Mouse (Mus musculus) lung, adult 2 months (tissue): ENCODE results near the gene Rps28. TPM values are rescaled to one million over a fixed set of nuclear protein-coding genes. Genes with fewer than 3 reads are reported as not detected.

Experiments
- DNase-seq: peaks from one replicate; pipeline ENCODE4 v3.0.0; 2022
- H3K4me1 ChIP-seq: fragments of 200-500 bp; 2 replicates; pipeline ENCODE4 v1.6.1; 2011; ENCODE audit warnings: low read length; ENCODE audit not compliant: control insufficient read depth, insufficient read depth
- H3K4me3 ChIP-seq: fragments of 200-500 bp; replicated peaks from 2 replicates; pipeline ENCODE3; 2011; ENCODE audit warnings: low read depth, mild to moderate bottlenecking, control low read depth, low read length; ENCODE audit errors: extremely low read depth
- CTCF ChIP-seq: fragments of 200-500 bp; IDR thresholded peaks from 2 replicates; pipeline ENCODE4 v1.5.1; 2011; ENCODE audit warnings: mild to moderate bottlenecking, low read length, control low read depth; ENCODE audit not compliant: insufficient read depth
- POLR2A ChIP-seq: fragments of 200-500 bp; IDR thresholded peaks from 2 replicates; pipeline ENCODE4 v1.6.1; 2011; ENCODE audit warnings: low read depth, mild to moderate bottlenecking, control low read depth, low read length, borderline replicate concordance; ENCODE audit errors: extremely low read depth
- WGBS: fragments of 180-500 bp; shearing (Covaris S2); methylation state at CpG from one replicate; pipeline ENCODE4 v1.1.7; 2018; 5-methylcytosine and 5-hydroxymethylcytosine counted together
- polyA plus RNA-seq: library from polyadenylated mRNA; depleted of rRNA; stranded (reverse); fragments of >200 nt; gene quantifications from 2 replicates; pipeline ENCODE4 v1.2.3, GENCODE M21; 2012; rRNA removed

Gene Rps28
- polyA plus RNA-seq, 1 experiment = 506 TPM

DNA sequence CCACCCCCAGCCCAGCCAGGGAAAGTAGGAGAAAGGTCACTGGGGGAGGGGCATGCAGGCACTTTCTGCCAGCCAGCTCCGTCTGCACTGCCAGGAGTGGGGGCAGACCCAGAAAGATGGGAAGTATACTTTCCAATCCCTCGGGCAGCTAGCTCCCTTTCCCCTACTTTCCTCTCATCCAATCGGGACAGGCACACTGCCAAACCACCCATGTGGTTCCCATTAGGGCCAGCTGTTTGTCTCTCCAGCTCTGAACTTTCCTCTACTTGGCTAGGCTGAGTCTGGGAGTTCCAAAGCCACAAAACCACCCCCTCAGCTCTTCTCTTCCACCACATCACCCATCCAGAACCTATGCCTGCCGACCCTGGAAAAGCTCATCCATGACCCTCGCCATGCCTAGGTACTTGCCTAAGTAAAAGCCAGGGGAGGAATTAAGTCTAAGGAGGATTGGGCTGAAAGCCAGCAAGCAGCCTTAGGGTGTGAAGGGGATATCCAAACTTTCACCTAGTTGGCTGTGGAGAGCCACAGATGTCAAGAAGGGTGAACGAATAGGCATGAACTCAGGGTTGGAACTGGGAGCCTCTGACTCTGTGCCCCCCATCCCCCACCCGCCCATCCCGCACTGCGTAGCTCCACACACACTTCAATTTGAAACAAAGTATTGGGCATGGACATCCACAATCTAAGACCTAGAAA lies 44.9 kb downstream of the Rps28 start:
- peaks cover 20% of the 10 kb centered on the region for H3K4me1 ChIP-seq
- TF ChIP-seq POLR2A (no peak), CTCF (no peak)
- peak; percentile 82 for DNase-seq
- WGBS = 28% methylated on average over 9 of the region's 9 CpGs
- H3K4me3 ChIP-seq = peak overlapping the region; percentile 61

DNA sequence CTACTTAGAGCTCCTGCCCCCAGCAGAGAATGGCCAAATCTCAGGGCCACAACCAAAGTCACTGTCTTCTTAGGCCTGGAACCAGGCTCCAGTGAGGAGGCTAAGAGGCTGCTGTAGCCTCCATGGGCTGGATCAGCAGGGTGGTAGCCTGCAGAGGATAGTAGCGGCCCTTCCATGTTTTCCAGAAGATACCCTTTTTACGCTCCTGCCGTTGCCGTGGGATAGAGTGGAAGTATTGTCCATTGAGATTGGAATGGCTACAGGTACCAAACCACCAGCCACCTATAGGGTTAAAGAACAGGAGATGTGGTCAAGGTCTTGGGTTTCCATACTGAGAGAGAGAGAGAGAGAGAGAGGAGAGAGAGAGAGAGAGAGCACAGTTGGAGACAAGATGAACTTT lies 49.1 kb downstream of the Rps28 start:
- no peak overlapping the region for H3K4me3 ChIP-seq
- DNase-seq = no peak
- WGBS = 96% methylated on average over 4 of the region's 4 CpGs
- H3K4me1 ChIP-seq = peaks cover 7% of the 10 kb centered on the region
- no peak for TF ChIP-seq CTCF
- TF ChIP-seq POLR2A = no peak

DNA sequence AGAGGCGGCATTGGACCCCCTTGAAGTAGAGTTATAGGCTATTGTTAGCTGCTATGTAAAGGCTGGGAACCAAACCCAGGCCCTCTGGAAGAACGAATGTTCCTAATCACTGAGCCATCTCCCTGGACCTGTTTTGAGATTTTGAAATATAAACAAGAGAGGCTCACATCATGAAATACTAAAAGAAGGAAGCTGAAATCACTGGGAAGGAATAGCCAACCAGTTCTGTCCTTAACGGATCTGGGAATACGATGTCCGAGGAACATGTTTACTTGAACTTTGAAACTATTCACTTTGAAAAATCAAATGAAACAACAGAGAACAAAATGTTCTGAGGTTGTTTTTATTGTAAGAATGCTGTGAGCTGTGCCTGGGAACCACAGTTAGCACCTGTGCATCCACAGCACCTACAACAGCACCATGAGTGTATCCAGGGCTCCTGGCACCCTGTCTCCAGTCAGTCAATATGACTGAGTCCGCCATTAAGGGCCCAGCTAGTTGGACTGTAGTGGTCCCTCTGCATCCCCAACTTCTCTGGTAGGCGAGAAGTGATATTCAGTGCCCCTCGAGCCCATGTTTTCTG lies 49.7 kb downstream of the Rps28 start:
- Histone ChIP-seq H3K4me1 (peaks cover 7% of the 10 kb centered on the region), H3K4me3 (no peak overlapping the region)
- WGBS = 76% methylated on average over 8 of the region's 8 CpGs
- TF ChIP-seq CTCF (no peak), POLR2A (no peak)
- no peak for DNase-seq

DNA sequence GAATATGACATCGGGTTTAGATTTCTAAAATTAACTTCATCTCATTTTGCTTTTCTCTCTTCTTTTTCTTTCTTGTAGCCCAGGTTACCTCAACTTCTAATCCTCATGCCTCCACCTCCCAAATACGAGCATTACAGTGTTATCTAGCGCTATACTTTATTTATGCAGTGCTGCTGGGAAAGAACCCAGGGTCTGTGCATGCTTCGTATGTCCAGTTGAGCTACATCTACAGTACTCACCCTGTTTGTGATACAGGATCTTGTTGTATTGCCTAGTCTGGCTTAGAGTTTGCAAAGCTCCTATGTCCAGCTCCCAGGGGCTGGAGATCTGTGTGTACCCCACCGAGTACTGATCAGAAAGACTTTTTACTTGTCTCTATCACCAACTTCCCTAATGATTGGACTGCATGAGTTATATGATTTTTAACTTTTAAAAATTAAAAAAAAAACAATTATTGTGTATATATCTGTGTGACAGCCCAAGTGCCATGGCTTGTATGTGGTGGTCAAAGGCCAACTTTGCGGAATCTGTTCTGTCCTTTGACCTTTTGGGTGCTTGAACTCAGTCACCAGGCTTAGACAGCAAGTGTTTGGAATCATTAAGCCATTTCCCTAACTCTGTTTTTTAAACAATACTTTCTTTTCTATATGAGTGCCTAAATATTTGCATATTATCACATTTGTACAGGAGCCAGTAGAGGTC lies 50.3 kb downstream of the Rps28 start:
- H3K4me1 ChIP-seq = peaks cover 7% of the 10 kb centered on the region
- no peak overlapping the region for H3K4me3 ChIP-seq
- 79% methylated on average over 6 of the region's 6 CpGs for WGBS
- no peak for DNase-seq
- TF ChIP-seq CTCF = no peak
- no peak for TF ChIP-seq POLR2A

DNA sequence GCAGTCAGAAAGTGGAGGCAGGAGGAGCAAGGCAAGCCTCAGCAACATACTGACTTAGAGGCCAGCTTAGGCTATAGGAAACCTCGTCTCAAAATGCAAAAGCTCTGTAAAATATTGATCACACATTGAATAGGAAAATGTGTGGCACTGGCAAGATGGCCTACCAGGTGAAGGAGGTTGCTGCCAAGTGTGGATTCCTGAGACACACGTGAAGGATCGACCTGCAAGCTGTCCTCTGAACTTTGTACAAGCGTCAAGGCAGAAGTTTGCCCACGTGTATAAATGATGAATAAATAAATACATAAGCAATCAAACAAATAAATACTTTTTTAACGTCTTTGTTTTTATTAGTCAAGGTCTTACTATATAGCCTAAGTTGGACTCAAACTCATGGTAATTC lies 50.9 kb downstream of the Rps28 start:
- DNase-seq = no peak
- no peak overlapping the region for H3K4me3 ChIP-seq
- 72% methylated on average over 6 of the region's 6 CpGs for WGBS
- peaks cover 2% of the 10 kb centered on the region for H3K4me1 ChIP-seq
- TF ChIP-seq POLR2A (no peak), CTCF (no peak)

DNA sequence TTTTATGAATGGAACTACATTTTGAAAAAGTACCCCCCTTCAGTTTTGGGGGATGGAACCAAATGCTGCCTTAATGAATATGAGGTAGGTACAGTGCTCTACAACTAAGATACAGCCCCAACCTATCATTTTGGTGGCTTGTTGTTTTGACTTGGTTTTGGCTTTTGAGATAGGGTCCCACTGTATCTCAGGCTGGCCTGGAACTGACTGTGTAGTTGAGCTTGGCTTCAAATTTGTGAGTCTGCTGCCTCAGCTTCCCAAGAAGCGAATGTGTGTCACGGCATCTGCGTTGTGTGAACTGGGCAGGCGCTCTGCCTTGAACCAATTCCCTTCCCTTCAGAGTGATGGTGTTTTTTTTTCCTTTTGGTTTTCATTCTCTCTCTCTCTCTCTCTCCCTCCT lies 52.7 kb downstream of the Rps28 start:
- no peak for DNase-seq
- WGBS = 93% methylated on average over 4 of the region's 4 CpGs
- Histone ChIP-seq H3K4me3 (no peak overlapping the region), H3K4me1 (no peaks in the 10 kb centered on the region; the same call in 1 of the 2 replicates)
- no peak for TF ChIP-seq CTCF

Other genes starting within 250 kb of the Rps28 start
- 70.2 and 76.4 TPM in 2 replicates for gene Zfp414, start 195.5 kb downstream of the Rps28 start, polyA plus RNA-seq
- gene Pram1, start 186.5 kb downstream of the Rps28 start, polyA plus RNA-seq = 0.06 TPM in 1 of 2 replicates, not detected in the other
- gene Hnrnpm, start 137.7 kb downstream of the Rps28 start, polyA plus RNA-seq = 72.4 and 83.8 TPM in 2 replicates
- gene March2, start 105.9 kb downstream of the Rps28 start, polyA plus RNA-seq = 114 and 126 TPM in 2 replicates
- 389 and 406 TPM in 2 replicates for gene Rab11b, start 64.0 kb downstream of the Rps28 start, polyA plus RNA-seq
- gene Angptl4, start 42.7 kb downstream of the Rps28 start, polyA plus RNA-seq = 34.6 and 87.6 TPM in 2 replicates
- gene Kank3, start 14.0 kb downstream of the Rps28 start, polyA plus RNA-seq = 395 and 450 TPM in 2 replicates
- gene Ndufa7, start within 50 bp of the Rps28 start, polyA plus RNA-seq = 334 and 389 TPM in 2 replicates
- 28.3 and 30.4 TPM in 2 replicates for gene Cd320, start 18.5 kb upstream of the Rps28 start, polyA plus RNA-seq
- gene Gm7029, start 49.3 kb upstream of the Rps28 start, polyA plus RNA-seq = not detected in 2 replicates
- 1.2 and 3.0 TPM in 2 replicates for gene Kifc1, start 66.1 kb upstream of the Rps28 start, polyA plus RNA-seq
- 0.33 and 0.41 TPM in 2 replicates for gene Platr17, start 80.6 kb upstream of the Rps28 start, polyA plus RNA-seq
- gene Daxx, start 84.9 kb upstream of the Rps28 start, polyA plus RNA-seq = 33.7 and 35.9 TPM in 2 replicates
- 225 and 249 TPM in 2 replicates for gene Tapbp, start 91.3 kb upstream of the Rps28 start, polyA plus RNA-seq
- 65.1 and 92.1 TPM in 2 replicates for gene Zbtb22, start 91.3 kb upstream of the Rps28 start, polyA plus RNA-seq
- 247 and 272 TPM in 2 replicates for gene Rgl2, start 105.0 kb upstream of the Rps28 start, polyA plus RNA-seq
- gene Pfdn6, start 115.8 kb upstream of the Rps28 start, polyA plus RNA-seq = 19.2 and 26.2 TPM in 2 replicates
- 13.4 and 16.8 TPM in 2 replicates for gene Wdr46, start 116.1 kb upstream of the Rps28 start, polyA plus RNA-seq
- 11.4 and 12.6 TPM in 2 replicates for gene B3galt4, start 126.9 kb upstream of the Rps28 start, polyA plus RNA-seq
- 62.8 and 70.3 TPM in 2 replicates for gene Vps52, start 131.2 kb upstream of the Rps28 start, polyA plus RNA-seq
- gene Rps18, start 131.4 kb upstream of the Rps28 start, polyA plus RNA-seq = 260 and 331 TPM in 2 replicates
- gene H2-K1, start 175.8 kb upstream of the Rps28 start, polyA plus RNA-seq = 2,389 and 3,036 TPM in 2 replicates
- 40.7 and 53.6 TPM in 2 replicates for gene Ring1, start 200.1 kb upstream of the Rps28 start, polyA plus RNA-seq
- gene H2-Ke6, start 203.5 kb upstream of the Rps28 start, polyA plus RNA-seq = 91.2 and 130 TPM in 2 replicates
- 161 and 183 TPM in 2 replicates for gene Slc39a7, start 207.1 kb upstream of the Rps28 start, polyA plus RNA-seq
- 63.2 and 79.8 TPM in 2 replicates for gene Rxrb, start 207.2 kb upstream of the Rps28 start, polyA plus RNA-seq
- gene Col11a2, start 214.9 kb upstream of the Rps28 start, polyA plus RNA-seq = 1.0 and 1.3 TPM in 2 replicates